Mouse (Mus musculus) hindbrain, embryonic 16.5 days (tissue): Measurements from ENCODE around the gene Tom1l2. TPM values are rescaled to one million over a fixed set of nuclear protein-coding genes. Genes with fewer than 3 reads are reported as not detected.
A peak's percentile ranks its signal among the peaks of the same experiment; 100 is the strongest.

Experiments
- ATAC-seq: fragments of 200-750 bp; cut with Nextera tagmentation; 2 replicates; pipeline ENCODE4 v1.8.0; 2017; ENCODE audit warnings: moderate TSS enrichment, moderate library complexity
- H3K27ac ChIP-seq: fragments of 300-500 bp; sonication (generic); 2 replicates; pipeline ENCODE4 v1.5.1; 2014; ENCODE audit warnings: low read depth, mild to moderate bottlenecking, control low read depth, low read length, moderate library complexity
- H3K27me3 ChIP-seq: fragments of 300-500 bp; sonication (generic); replicated peaks from 2 replicates; pipeline ENCODE4 v1.6.1; 2014; ENCODE audit warnings: low read length; ENCODE audit not compliant: control insufficient read depth, insufficient read depth
- H3K36me3 ChIP-seq: fragments of 300-500 bp; sonication (generic); 2 replicates; pipeline ENCODE4 v1.6.1; 2014; ENCODE audit warnings: mild to moderate bottlenecking, low read length, moderate library complexity, mixed read lengths; ENCODE audit not compliant: control insufficient read depth, insufficient read depth
- H3K4me1 ChIP-seq: fragments of 300-500 bp; sonication (generic); 2 replicates; pipeline ENCODE4 v1.6.1; 2014; ENCODE audit warnings: low read depth, low read length; ENCODE audit not compliant: control insufficient read depth, insufficient read depth
- H3K4me2 ChIP-seq: fragments of 300-500 bp; sonication (generic); 2 replicates; pipeline ENCODE4 v1.6.1; 2014; ENCODE audit warnings: mild to moderate bottlenecking, low read length, control low read depth, moderate library complexity
- H3K4me3 ChIP-seq: fragments of 300-500 bp; sonication (generic); 2 replicates; pipeline ENCODE4 v1.5.1; 2014; ENCODE audit warnings: mild to moderate bottlenecking, low read length, control low read depth, moderate library complexity
- H3K9ac ChIP-seq: fragments of 300-500 bp; sonication (generic); 2 replicates; pipeline ENCODE4 v1.6.1; 2014; ENCODE audit warnings: low read depth, mild to moderate bottlenecking, control low read depth, low read length, moderate library complexity
- H3K9me3 ChIP-seq: fragments of 300-500 bp; sonication (generic); 2 replicates; pipeline ENCODE4 v1.6.1; 2014; ENCODE audit warnings: mild to moderate bottlenecking, low read length, moderate library complexity; ENCODE audit not compliant: control insufficient read depth
- WGBS: fragments of 180-500 bp; shearing (Covaris S2); extraction: QIAGEN DNeasy Blood & Tissue Kit; methylation state at CpG from one replicate; pipeline ENCODE4 v1.1.7; 2014; 5-methylcytosine and 5-hydroxymethylcytosine counted together
- polyA plus RNA-seq: library from polyadenylated mRNA; unstranded; fragments of >200 nt; fragmentation: Nextera tagmentation; extraction: Ambion mirVana; gene quantifications from 2 replicates; pipeline ENCODE4 v1.2.1, GENCODE M21; 2015

Gene Tom1l2
- polyA plus RNA-seq, 1 experiment from 2014 or later, result 69.2 TPM

DNA sequence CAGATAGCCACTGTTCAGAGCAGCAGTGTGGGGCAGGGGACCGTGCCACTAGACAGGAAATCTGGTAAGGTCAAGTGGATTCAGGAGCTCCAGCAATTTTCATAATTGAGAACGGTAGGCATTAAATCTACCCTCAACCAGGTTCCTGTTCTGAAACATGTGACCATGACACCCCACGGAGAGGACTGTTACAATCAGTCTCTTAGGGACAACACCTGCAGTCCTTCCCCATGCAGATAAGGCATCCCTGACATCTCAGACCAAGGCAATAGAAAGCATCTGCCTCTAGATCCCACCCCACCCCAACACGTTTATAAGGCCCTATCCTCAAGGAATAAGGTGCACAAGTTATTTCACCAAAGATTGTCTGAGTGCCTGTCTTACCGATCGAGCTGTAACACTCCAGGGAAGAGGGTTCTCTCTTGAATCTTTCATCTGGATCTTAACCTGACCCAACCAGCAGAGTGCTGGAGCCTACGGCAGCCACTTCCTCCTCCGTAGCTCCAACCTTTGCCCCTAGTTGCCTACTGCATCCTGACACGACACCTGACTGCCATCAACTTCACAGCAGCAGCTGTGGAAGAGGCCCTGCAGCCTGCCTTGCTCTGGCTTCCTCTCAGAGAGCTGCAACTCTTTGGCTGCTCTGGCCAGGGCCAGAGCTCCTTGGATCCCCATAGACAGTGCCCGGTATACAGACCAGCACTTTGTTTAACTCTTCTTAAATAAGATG is 50.2 kb downstream of the Tom1l2 start:
- Histone ChIP-seq H3K4me1 (peaks cover 33% of the 10 kb centered on the region), H3K36me3 (no peaks in the 10 kb centered on the region), H3K9me3 (no peaks in the 10 kb centered on the region), H3K4me3 (no peak overlapping the region), H3K9ac (no peak overlapping the region; the same call in 1 of the 2 replicates), H3K4me2 (no peak overlapping the region), H3K27ac (peak overlapping the region; percentile 84; the same call in 1 of the 2 replicates), H3K27me3 (no peaks in the 10 kb centered on the region)
- ATAC-seq, result no peak
- WGBS, result 70% methylated on average over 10 of the region's 10 CpGs

DNA sequence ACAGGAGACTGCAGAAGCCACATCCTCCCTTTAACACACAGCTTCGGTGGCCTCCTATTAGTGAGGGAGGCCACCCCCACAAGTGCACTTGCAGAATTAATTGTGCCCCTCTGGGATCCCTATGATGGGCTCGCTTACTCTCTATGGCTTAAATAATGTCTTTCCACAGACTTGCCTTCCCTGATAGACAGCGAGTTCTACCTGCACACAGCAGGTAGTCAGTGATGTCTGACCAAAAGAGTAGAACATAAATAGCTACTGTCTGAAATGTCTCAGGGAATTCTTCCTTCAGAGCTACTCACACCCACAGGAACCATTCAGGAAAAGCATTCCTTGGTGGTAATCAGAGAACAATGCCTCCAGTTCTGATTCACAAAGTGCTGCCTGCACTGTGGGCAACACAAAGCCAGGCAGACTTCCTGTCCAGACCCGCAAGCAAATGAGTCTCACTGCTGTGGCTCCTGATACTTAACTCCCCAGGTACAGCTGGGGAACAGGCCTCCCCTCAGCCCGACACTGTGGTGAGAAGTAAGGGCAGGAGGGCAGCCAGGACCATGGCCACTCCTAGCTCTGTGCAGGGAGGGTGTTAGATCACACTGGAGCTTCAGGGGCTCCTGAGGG is 51.0 kb downstream of the Tom1l2 start:
- no peaks in the 10 kb centered on the region for H3K27me3 ChIP-seq
- H3K4me3 ChIP-seq, result no peak overlapping the region
- peaks cover 33% of the 10 kb centered on the region for H3K4me1 ChIP-seq
- peak; percentile 43; the same call in 1 of the 2 replicates for ATAC-seq
- no peak overlapping the region for H3K4me2 ChIP-seq
- H3K27ac ChIP-seq, result peak overlapping the region; percentile 84
- no peaks in the 10 kb centered on the region for H3K36me3 ChIP-seq
- H3K9ac ChIP-seq, result peak overlapping the region; percentile 42
- no peaks in the 10 kb centered on the region for H3K9me3 ChIP-seq
- 17% methylated on average over 5 of the region's 5 CpGs for WGBS

- Histone ChIP-seq H3K9ac (no peak overlapping the region), H3K4me3 (no peak overlapping the region), H3K4me2 (no peak overlapping the region), H3K36me3 (no peaks in the 10 kb centered on the region), H3K4me1 (peaks cover 35% of the 10 kb centered on the region), H3K9me3 (no peaks in the 10 kb centered on the region), H3K27ac (peak overlapping the region; percentile 18; the same call in 1 of the 2 replicates), H3K27me3 (no peaks in the 10 kb centered on the region)
- ATAC-seq, result no peak
- WGBS, result 72% methylated on average over 3 of the region's 3 CpGs
Measured at GRCm38 (mm10) chr11:60300318-60300717, 52.4 kb downstream of the Tom1l2 start.

GRCm38 (mm10) chr11:60297772-60298171 is 54.9 kb downstream of the Tom1l2 start:
- no peak overlapping the region for H3K4me3 ChIP-seq
- no peak overlapping the region for H3K4me2 ChIP-seq
- H3K4me1 ChIP-seq, result peaks cover 44% of the 10 kb centered on the region
- no peak overlapping the region for H3K9ac ChIP-seq
- WGBS, result 70% methylated on average over 3 of the region's 3 CpGs
- no peaks in the 10 kb centered on the region for H3K27me3 ChIP-seq
- no peaks in the 10 kb centered on the region for H3K9me3 ChIP-seq
- H3K27ac ChIP-seq, result no peak overlapping the region
- no peak for ATAC-seq
- no peaks in the 10 kb centered on the region for H3K36me3 ChIP-seq

GRCm38 (mm10) chr11:60294630-60295313 is 57.9 kb downstream of the Tom1l2 start:
- no peaks in the 10 kb centered on the region for H3K27me3 ChIP-seq
- 51% methylated on average over 5 of the region's 5 CpGs for WGBS
- ATAC-seq, result peak; percentile 21; the same call in 1 of the 2 replicates
- no peaks in the 10 kb centered on the region for H3K9me3 ChIP-seq
- no peak overlapping the region for H3K4me3 ChIP-seq
- peaks cover 34% of the 10 kb centered on the region for H3K4me1 ChIP-seq
- no peak overlapping the region for H3K4me2 ChIP-seq
- no peaks in the 10 kb centered on the region for H3K36me3 ChIP-seq
- H3K9ac ChIP-seq, result no peak overlapping the region
- H3K27ac ChIP-seq, result peak overlapping the region; percentile 53; the same call in 1 of the 2 replicates

DNA sequence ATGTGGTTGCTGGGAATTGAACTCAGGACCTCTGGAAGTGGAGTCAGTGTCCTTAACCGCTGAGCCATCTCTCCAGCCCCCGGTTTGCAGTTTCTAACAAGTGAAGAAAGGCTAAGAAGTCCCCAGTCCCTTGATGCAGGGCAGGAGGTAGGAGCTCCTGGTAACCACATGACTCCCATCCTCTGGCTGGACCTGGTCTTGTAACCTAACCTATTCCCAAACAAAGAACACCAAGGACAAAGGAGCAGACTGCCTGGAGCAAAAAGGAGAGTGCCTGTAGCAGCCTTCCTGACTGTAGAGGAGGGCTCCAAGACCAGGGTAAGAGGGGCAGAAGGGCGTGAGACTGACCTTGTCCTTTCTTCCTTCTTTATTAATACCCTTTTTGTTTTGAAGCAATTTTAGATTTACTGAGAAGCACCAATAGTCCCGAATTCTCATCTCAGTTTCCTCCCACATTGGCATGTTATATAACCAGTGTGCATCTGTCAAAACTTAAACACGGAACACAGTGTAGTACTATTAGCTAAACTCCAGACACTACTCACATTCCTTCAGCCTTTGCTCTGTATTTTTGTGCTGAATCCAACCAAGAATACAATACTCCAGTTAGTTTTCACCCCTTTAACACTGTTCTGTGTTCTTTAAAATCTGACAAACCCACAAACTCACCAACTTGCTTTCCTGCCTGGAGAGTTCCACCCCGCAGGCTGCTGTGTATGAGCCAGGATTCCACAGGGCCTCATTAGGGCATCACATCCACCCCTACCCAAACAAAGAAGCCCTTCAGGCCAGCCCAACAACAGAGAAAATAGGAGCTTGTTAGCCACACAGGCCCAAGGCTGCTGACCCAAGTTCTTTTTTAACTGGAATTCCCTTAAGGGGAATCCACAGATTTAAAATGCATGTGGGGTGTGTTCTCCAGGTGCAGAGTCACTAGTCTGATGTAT is 58.7 kb downstream of the Tom1l2 start:
- H3K4me3 ChIP-seq, result no peak overlapping the region
- no peaks in the 10 kb centered on the region for H3K27me3 ChIP-seq
- H3K9me3 ChIP-seq, result no peaks in the 10 kb centered on the region
- ATAC-seq, result peak; percentile 70; the same call in 1 of the 2 replicates
- WGBS, result 58% methylated on average over 6 of the region's 6 CpGs
- H3K27ac ChIP-seq, result peak overlapping the region; percentile 59; the same call in 1 of the 2 replicates
- no peaks in the 10 kb centered on the region for H3K36me3 ChIP-seq
- peaks cover 37% of the 10 kb centered on the region for H3K4me1 ChIP-seq
- H3K4me2 ChIP-seq, result no peak overlapping the region
- H3K9ac ChIP-seq, result no peak overlapping the region

DNA sequence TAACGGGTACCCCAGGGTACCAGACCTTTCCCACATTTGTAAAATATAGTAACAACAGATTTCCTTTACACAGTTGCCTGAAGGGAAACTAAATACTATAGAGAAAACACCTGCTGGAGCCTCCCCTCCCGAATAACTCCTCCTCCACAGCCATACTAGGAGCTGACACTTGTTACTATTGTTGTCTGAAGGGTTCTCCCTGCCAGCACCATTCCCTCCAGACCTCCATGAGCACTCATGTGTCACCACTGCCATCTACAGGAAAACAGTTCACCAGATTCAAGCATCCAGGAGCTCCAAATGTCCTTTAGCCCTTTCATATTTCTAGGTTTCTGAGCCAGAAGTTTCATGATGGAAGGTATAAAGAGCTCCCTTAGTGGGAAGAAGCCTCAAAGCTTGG is 60.0 kb downstream of the Tom1l2 start:
- Histone ChIP-seq H3K27me3 (no peaks in the 10 kb centered on the region), H3K4me2 (no peak overlapping the region), H3K9ac (no peak overlapping the region), H3K4me3 (no peak overlapping the region), H3K27ac (0 out of 2 replicates have a peak overlapping the region, but pooled peaks have one; percentile 3), H3K4me1 (peaks cover 39% of the 10 kb centered on the region), H3K9me3 (no peaks in the 10 kb centered on the region), H3K36me3 (no peaks in the 10 kb centered on the region)
- WGBS, result 29% methylated on average over 2 of the region's 2 CpGs
- ATAC-seq, result peak; percentile 65

DNA sequence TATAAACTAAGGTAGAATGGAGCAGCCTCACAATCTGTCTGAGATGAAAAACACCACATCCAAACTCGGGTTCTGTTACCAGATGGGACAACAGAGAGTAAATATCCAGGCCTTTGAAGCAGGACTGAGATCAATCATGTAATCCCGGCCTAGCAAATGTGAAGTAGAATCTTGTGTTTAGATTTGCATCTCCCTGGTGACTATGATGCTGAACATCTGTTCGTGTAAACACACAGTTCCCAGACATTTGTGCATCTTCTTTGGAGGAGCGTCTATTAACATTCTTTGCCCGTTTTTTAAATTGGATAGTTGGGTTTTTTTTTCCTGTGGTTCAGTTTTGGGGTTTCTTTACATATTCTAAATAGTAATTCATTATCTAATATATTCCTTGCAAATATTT is 63.7 kb downstream of the Tom1l2 start:
- Histone ChIP-seq H3K27ac (no peak overlapping the region), H3K4me3 (no peak overlapping the region), H3K27me3 (no peaks in the 10 kb centered on the region), H3K4me1 (peaks cover 32% of the 10 kb centered on the region), H3K9me3 (no peaks in the 10 kb centered on the region), H3K36me3 (no peaks in the 10 kb centered on the region), H3K4me2 (no peak overlapping the region), H3K9ac (no peak overlapping the region)
- no peak for ATAC-seq
- 37% methylated on average over 5 of the region's 5 CpGs for WGBS
